Mouse (Mus musculus) large intestine, adult 2 months (tissue): Measurements from ENCODE around the gene Rpp25. TPM values are rescaled to one million over a fixed set of nuclear protein-coding genes. Genes with fewer than 3 reads are reported as not detected.

ENCODE experiments used
- DNase-seq: peaks from one replicate; pipeline ENCODE4 v3.0.0-alpha.2; 2012; ENCODE audit warnings: low read depth, low spot score
- WGBS: fragments of 180-500 bp; shearing (Covaris S2); methylation state at CpG from one replicate; pipeline ENCODE4 v1.1.7; 2018; 5-methylcytosine and 5-hydroxymethylcytosine counted together
- polyA plus RNA-seq: library from polyadenylated mRNA; depleted of rRNA; stranded (reverse); fragments of >200 nt; gene quantifications from 2 replicates; pipeline ENCODE4 v1.2.3, GENCODE M21; 2012

Gene Rpp25
- polyA plus RNA-seq, 1 experiment: 1.6 TPM

DNA sequence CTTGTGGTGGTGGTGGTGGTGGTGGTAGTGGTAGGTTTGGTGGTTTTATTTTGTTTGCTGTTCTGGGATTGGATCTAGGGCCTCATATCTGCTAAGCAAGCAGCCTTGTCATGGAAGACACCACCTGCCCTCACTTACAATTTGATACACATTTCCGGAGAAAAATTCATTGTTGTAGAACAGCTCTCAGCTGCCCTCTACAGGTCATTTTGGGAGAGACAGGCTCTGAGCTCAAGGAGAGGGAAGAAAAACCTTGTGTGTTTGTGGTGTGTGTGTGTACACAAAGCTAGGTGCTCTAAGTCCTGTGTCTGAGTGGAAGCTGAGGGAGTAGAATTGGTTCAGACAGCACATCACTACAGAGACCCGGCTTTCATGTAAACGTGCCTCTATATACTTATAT, 13.3 kb downstream of the Rpp25 start:
- DNase-seq: peak; percentile 64
- WGBS: 9% methylated on average over 3 of the region's 3 CpGs

DNA sequence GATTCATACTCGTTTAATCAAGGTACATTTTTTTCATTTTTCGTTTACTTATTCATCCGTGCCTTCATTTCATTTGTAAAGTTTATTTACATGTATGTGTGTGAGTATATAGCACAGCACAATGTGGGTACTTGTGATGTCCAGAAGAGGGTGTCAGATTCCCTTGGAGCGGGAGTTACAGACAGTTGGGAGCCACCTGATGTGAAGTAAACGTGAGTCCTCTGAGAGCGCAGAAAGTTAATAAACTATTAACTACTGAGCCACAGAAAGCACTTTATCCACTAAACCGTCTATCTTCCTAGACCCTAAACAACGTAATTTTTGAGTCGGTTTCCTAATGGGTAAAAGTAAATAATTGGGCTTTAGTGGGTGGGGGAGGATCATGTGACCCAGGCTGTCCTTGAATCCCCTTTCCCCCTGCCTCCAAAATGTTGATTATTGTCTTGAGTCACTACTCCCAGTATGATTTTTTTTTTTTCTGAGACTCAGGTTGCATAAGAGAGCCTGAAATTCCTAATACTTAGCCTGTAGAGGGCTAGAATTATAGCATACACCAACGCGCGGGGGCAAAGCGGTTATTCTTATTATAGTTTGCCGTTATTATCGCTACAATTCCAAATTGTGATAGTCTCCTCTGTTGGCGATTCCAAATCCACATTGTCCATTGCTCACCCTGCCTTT, 16.7 kb downstream of the Rpp25 start:
- 27% methylated on average over 16 of the region's 16 CpGs for WGBS
- DNase-seq: no peak

DNA sequence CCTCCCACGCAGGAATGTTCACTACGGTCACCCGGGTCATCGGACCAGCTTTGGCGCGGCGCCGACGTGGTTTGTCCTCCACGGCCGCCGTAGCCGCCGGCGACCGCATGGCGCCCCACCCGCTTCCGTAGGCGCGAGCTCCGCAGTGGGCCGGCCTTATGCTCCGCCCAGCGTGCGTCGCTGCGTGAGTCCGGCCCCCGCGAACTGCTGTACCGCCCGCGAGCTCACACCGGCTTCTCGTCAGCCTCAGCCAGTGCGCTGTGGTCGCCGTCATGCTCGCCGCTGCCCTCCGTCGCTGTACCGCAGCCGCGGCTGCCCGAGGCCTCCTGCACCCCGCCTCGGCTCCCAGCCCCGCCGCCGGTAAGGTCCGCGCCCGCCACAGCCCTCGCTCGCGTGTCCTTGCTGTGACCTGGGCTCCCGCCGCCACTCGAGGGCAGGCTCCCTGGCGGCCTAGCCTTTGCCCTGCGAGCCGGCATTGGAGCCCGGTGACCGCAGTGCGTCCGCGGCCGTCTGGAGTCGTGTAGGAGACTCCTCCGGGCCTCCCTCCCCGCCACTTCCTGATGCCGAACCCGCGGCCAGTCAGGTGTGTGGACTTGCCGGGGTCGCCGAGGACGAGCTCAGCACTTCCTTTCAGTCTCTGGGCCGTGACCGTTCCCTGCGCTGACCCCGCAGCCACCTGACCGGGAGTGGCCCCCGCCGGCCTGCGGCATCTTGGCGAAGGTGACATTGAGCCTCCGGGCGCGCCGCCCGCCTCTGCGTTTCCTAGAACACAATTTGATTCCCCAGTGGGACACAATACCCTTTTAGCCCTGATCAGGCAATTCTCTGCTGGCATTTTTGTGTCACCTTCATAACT, 17.5 kb downstream of the Rpp25 start, which contains the start of gene Cox5a:
Gene Cox5a, plus strand, starts transcription at position 219 of the 856 bp plus-strand sequence.
- under 1% methylated on average over 95 of the region's 95 CpGs for WGBS

DNA sequence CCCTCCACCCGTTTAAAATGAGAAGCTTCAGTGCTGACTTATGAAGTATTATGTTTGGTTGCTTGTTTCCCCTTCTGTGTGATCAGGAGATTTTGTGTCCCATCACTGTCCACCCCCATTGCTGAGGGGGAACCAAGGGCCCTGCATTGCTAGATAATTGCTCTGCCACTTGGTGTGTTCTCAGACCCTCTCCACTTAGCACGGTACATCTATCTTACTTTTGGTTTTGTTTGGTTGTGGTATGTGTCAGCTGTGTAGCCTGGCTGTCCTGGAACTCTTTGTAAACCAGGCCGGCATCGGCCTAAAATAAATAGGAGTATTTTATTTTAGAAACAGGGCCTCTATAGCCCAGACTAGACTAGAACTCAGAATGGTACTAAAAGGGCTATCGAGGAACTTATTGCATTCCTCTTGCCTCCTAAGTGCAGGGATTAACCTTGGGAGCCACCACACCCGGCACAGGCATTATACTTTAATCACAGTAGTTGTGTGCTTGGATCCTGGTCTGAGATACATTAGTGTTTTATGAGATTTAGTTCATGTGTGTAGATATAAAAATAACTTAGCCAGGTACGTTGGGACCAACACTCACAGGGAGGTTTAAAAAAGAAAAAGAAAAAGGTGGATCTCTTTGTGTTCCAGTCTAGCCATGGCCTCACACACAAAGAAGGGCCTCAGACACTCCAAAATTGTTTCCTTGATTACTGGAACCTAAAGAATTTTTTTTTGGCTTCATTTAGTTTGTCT, 18.5 kb downstream of the Rpp25 start:
- DNase-seq: peak; percentile 42
- WGBS: 5% methylated on average over 7 of the region's 7 CpGs

More for the DNA sequence above, 17.5 kb downstream of the Rpp25 start, which contains the start of gene Cox5a:
- DNase-seq: peak; percentile 67

DNA sequence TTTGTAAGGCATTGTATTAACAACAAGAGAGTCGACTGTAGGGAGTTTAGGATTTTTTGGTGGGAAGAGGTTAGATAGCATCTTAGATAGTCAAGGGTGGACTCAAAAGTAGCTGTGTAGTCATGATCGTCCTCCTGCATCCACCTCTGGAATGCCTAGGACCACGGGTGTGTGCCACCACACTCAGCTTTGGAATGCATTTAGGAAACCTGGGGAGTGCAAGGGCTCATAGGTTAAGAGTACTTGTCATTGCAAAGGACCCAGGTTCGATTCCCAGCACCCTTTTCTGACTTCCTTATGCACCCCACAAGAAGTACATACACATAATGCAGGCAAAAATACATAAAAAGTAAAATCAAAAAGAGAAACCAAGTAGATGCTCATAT, 19.0 kb downstream of the Rpp25 start:
- WGBS: 25% methylated on average over 4 of the region's 4 CpGs
- DNase-seq: no peak

DNA sequence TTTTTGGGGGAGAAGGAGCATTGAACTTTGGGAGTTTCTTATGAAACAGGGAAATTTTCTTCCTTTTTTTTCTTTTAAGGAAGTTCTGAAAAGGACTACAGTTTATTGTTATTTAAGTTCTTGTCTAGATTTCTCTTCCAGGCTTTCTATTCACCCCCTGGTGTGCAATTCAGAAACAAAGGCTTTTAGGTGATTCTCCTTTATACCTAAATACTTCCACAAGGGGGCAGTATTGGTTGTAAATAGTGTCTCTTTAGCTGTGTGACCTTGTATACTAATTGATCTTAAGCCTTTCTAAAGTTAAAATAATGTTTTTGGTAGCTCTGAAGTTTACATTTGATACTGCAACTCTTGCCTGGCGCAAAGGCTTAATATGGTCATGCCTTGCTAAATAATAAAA, 19.9 kb downstream of the Rpp25 start:
- DNase-seq: peak; percentile 48
- WGBS: 32% methylated on average over 1 of the region's 1 CpGs

DNA sequence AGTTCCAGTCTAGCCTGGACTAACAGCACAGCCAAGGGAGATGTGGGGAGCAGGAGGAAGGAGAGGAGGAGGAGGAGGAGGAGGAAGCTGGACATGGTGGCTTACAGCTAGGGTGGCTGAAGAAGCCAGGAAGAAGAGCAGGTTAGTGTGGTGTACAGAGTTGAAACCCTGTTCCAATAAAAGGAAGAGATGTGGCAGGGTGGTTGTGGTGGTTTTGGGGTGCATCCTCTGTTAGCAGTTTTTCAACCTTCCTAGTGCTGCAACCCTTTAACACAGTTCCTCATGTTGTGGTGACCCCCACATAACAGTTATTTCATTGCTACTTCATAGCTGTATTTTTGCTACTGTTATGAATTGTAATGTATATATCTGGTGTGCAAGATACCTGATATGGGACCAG, 20.6 kb downstream of the Rpp25 start:
- DNase-seq: no peak

DNA sequence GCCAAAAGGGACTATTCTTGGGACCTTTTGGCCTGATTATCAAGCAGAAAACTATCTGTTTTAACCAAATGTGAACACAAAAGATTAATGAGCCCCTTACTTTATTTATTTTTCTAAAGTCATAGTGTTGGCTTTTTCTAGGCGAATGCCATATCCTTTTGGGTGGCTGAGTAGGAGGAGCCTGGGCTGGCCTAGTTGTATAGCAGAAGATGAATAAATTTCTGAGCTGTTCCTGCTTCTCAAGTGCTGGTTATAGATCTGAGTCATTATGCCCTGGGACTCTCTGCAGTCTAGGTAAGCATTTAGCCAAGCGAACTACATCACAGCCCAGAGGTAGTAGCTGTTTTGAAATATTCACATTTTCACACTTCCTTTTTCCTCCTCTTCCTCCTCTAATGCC, 21.7 kb downstream of the Rpp25 start:
- DNase-seq: no peak
- 18% methylated on average over 2 of the region's 2 CpGs for WGBS

DNA sequence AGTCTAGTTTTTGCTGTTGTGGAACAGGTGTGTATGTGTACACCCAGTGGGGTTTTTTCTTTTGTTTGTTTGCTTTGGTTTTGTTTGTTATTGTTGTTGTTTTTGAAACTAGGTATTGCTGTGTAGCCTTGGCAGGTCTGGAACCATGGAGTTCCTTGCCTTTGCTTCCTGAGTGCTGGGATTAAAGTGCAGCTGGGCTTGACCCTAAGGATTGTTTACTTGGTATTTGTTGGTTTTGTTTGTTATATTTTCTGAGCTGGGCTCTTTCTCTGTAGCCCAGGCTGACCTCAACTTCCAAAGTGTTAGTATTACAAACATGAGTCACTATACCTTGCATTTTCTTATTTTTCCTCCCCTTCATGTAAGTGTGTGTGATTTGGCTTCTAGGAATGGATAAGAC, 22.6 kb downstream of the Rpp25 start:
- no peak for DNase-seq

DNA sequence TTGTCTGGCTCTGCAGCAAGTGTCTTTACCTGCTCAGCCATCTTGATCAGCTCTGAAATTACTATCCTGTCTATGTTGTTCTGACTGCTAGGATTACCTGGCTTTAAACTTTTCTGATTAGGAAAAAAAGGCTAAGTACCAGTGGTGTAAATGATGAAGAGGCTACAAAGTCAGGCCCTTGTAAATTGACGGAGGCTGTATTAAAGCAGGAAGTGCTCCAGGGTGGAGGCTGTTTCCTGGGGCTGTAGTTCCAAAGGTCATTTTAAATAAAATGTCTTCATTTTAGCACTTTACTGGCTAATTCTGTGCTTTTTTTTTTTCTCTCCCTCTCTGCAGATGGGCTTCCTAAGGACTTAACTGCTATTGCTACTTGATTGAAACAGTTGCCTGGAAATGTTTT, 28.1 kb downstream of the Rpp25 start:
- 23% methylated on average over 1 of the region's 1 CpGs for WGBS
- DNase-seq: peak; percentile 42

DNA sequence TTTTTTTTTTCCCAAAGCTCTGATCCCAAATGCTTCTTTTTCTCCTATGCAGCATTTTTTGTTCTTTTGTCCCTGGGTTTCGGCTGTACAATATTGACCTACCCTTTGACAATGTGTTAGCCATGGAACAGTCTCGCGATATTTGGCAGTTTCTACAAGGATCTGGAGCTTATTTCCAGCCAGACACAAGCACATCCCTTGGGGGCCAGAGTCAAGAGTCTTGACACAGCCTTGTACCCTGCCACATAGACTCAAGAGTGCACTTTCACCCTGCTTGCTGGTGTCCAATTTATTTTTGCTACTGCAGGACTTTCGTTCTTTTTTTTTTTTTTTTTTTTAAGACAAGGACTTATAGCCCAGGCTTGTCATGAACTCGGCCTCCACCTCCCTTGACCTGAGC, 32.5 kb downstream of the Rpp25 start:
- WGBS: 84% methylated on average over 5 of the region's 5 CpGs

DNA sequence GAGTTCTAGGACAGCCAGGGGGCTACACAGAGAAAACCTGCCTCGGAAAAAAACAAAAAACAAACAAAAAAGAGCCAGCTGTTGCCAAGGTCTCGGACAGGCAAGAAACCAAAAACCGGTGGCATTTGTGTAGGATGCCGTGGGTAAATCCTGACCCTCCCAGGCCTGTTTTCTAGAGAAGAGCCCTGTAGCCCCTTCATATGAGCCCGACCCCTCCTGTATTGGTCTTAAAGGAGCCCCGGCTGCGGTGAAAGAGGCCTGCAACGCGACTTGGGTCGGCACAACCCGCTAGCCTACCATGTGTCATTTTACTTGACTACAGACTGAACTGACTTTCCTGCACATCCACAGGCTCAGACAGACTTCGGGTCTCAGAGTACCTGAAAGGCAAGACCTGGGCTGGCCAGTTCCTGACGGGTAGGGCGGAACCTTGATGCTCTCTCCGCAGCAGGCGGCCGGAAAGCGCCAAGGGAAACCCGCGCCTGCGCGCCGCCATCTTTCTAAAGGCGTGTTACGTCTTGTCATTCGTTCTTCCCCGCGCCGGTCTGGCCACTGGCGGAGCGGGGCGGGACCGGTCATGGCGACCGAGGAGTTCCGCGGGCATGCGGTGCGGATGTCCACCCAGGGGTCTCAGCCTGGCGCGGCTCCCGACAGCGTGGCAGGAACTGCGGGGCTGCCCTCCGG, 33.4 kb downstream of the Rpp25 start, which contains the start of gene Fam219b:
Gene Fam219b, plus strand, starts transcription at position 485 of the 684 bp plus-strand sequence.
- WGBS: 1% methylated on average over 45 of the region's 45 CpGs
- DNase-seq: peak; percentile 65

More for the DNA sequence above, 32.5 kb downstream of the Rpp25 start:
- DNase-seq: no peak

DNA sequence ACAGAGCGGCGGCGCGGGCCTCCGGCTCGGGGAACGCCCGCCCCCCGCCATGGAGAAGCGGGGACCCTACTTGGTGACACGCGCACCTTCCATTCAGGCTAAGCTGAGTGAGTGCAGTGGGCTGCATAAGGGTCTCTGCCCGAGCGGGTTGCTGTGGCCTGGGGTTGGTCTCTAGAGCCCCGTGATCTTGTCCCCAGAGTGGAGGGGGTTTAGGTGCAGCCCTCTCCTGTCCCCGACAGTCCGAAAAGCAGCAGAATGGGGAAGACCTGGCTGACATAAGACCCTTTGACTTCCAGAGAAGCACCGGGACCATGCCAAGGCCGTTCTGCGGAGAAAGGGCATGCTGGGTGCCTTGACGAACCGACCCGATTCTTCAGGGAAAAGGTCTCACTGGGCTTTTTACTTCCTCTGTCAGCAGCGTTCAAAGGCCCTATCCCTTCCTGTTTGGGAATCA, 33.9 kb downstream of the Rpp25 start:
- no peak for DNase-seq
- WGBS: 1% methylated on average over 24 of the region's 24 CpGs

DNA sequence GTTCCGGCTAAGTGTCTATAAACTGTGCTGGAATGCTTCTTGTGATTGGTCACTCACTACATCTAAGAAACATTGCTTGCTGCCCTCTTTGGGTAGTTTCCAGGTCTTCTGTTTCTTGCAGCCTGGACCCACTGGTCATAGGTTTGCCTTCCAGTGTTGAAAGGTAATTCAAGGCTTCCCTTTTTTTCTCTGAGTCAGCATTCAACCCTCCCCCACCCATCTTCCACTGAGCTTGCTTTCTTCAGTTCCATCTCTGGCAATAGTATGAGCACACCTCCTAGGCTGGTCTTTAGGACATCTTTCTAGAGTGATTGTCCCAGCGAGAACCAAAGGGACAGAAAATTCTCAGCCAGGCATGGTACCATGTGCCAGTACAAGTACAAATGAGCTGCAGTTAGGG, 35.7 kb downstream of the Rpp25 start:
- no peak for DNase-seq
- WGBS: 81% methylated on average over 2 of the region's 2 CpGs

DNA sequence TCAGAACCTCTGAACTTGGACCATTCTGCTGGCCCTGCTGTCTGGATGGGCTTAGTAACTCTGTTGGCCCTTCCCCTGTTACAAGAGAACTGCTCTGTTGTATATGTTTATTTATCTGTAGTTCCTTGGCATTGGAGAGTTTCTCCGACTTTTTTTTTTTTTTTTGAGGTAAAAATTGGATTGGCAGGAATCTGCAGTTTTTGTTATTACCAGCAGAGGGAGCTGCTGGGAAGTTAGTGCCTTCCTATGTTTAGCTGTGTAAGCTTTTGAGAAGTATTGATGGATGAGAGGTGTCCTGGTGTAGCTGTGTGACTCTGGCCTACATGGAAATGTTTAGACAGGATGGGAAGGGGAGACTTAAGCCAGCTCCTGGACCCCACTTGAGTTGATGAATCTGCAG, 37.5 kb downstream of the Rpp25 start:
- DNase-seq: no peak
- 0% methylated on average over 1 of the region's 1 CpGs for WGBS

DNA sequence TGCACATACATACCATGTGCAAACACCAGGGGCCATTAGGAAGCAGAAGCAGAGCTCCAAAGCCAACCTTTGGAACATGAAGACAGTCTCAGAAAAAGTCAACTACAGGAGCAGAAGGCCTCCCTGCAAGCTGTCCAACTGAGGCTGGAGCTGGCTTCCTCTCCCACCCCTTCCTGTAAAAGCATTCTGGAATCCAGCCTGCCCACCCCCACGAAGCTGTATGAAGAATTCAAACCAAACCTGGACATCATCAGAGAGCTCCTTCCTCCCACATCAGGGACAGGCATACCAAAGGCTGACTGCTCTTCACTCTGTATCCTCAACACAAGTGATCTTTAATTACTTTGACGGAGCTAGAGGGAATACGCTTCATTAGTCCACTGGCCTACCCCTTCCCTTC, 40.1 kb downstream of the Rpp25 start:
- no peak for DNase-seq
- 77% methylated on average over 3 of the region's 3 CpGs for WGBS

DNA sequence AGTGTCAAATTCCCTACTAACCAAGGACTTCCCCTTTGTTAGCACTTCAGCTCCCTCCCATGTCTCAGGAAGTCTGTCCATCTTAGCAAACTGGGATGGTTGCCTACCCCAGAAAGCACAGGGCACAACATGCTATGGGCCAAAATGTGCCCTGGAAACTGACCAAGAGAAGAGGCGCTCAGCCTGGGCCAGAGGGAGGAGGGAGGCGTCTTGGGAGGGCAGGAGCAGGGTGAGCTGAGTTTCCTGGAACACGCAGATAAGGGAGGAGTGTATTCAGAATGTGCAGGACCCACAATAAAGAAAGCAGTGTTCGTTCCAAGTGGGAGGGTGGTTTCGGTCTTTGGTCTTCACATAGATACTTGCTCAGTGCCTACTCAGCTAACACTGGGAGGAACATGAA, 43.5 kb downstream of the Rpp25 start:
- WGBS: 27% methylated on average over 5 of the region's 5 CpGs
- no peak for DNase-seq

DNA sequence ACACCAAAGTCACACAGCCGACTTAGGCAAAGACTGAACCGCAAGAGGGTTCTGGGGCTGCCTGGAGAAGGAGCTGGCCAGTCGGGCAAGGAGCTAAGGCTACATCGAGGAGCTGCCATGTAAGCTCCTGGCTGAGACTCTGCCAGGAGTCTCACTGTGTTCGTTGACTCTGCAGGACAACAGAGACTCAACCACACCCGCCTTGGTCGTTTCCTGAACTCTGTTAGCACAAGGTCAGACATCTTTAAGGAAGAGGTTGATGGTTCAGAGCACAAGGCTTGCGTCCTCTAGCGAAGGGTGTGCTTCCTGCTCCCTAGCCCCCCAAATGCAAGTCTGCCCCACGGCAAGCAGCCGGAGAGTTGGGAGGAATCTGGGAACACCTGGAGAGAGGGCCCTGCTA, 44.0 kb downstream of the Rpp25 start:
- 63% methylated on average over 11 of the region's 11 CpGs for WGBS
- DNase-seq: no peak

DNA sequence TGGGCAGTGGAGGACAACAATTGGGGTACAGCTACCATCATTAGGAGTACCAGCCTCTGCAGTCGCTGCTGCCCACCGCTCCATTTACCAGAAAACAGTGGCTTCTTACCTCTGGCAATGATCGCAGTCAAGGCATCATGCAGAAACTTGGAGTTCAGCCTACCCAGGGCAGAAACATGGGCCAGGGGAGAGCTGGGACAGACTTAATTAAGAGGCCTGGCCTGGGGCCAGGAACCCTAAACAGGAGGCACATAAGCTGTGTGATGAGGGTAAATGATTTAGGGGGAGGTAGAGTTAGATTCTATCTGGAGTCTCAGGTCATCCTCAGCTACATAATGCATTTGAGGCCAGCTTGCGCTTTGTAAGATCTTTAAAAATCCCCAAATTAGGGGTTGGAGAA, 45.4 kb downstream of the Rpp25 start:
- 92% methylated on average over 4 of the region's 4 CpGs for WGBS
- DNase-seq: no peak
